Mouse (Mus musculus) erythroblast, embryonic 14.5 days (primary cell): ENCODE results near the gene Kdm4b.

ENCODE experiments used
- GATA1 ChIP-seq: IDR thresholded peaks from 2 replicates; pipeline ENCODE4 v1.6.1; 2012; ENCODE audit warnings: low read length, inconsistent platforms, mixed read lengths
- TAL1 ChIP-seq: IDR thresholded peaks from 3 replicates; pipeline ENCODE4 v1.6.1; 2012; ENCODE audit warnings: low read length, inconsistent platforms, mixed read lengths

DNA sequence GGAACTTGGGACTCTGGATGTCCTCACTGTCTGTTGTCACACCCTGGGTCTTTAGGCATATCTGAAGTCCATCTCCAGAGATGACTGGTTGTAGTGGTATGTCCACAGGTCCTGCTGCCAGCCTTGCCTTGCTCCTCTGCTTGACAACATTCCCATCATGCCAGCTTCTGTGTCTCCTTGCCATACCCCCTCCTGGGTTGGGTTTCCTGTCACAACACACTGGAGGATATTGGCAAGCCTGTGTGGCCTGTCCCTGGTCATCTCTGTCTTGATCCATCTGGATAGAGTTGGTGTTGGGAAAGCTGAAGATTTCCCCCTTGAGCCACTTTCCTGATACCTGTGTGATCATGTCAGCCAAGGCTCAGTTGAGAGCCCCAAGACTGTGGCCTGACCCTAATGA lies 14.9 kb downstream of the Kdm4b start:
- TF ChIP-seq GATA1 = no peak
- no peak for TF ChIP-seq TAL1
